Mouse (Mus musculus) G1E (cell line): ENCODE data around the gene Alg14.

Source experiments
- CTCF ChIP-seq: IDR thresholded peaks from 2 replicates; pipeline ENCODE4 v1.5.1; 2012; ENCODE audit warnings: low read depth, low read length, inconsistent platforms, mixed read lengths
- GATA1 ChIP-seq: IDR thresholded peaks from 2 replicates; pipeline ENCODE4 v1.6.1; 2012; ENCODE audit warnings: borderline replicate concordance, low read length, inconsistent platforms, mixed read lengths
- GATA2 ChIP-seq: IDR thresholded peaks from 2 replicates; pipeline ENCODE4 v1.6.1; 2012; ENCODE audit warnings: low read depth, low read length, inconsistent platforms, borderline replicate concordance
- POLR2AphosphoS5 ChIP-seq: IDR thresholded peaks from 2 replicates; pipeline ENCODE4 v1.6.1; 2012; ENCODE audit warnings: low read depth, low read length, inconsistent platforms; ENCODE audit not compliant: insufficient replicate concordance
- TAL1 ChIP-seq: conservative IDR thresholded peaks from 2 replicates; pipeline ENCODE4 v1.6.1; 2012; ENCODE audit warnings: low read depth, low read length, inconsistent platforms, mixed read lengths

- TF ChIP-seq CTCF: no peak
- no peak for TF ChIP-seq GATA1
- TF ChIP-seq POLR2AphosphoS5: no peak
- no peak for TF ChIP-seq TAL1
- no peak for TF ChIP-seq GATA2
Measured at GRCm38 (mm10) chr3:121345643-121346000, 54.0 kb downstream of the Alg14 start.
